Mouse (Mus musculus) bone marrow, adult 2 months (tissue): ENCODE results near the gene Vmn1r20. TPM values are rescaled to one million over a fixed set of nuclear protein-coding genes. Genes with fewer than 3 reads are reported as not detected.
"Not testable (repeated sequence)": the region's sequence is repeated elsewhere in the genome, so short reads cannot be mapped to it uniquely, and the experiment has no call there.

ENCODE experiments used
- H3K27ac ChIP-seq: fragments of 200-500 bp; 2 replicates; pipeline ENCODE4 v1.5.1; 2012; ENCODE audit warnings: low read depth, mild to moderate bottlenecking, control low read depth, inconsistent platforms, low read length; ENCODE audit not compliant: control insufficient read depth, poor library complexity, insufficient read depth
- H3K4me1 ChIP-seq: fragments of 200-500 bp; 2 replicates; pipeline ENCODE4 v1.6.1; 2011; ENCODE audit warnings: low read length; ENCODE audit not compliant: control insufficient read depth, insufficient read depth
- H3K4me3 ChIP-seq: fragments of 200-500 bp; replicated peaks from 2 replicates; pipeline ENCODE3; 2011; ENCODE audit warnings: mild to moderate bottlenecking, low read depth, low read length, control low read depth; ENCODE audit not compliant: control insufficient read depth
- CTCF ChIP-seq: fragments of 200-500 bp; IDR thresholded peaks from 2 replicates; pipeline ENCODE4 v1.5.1; 2011; ENCODE audit warnings: low read length, control low read depth; ENCODE audit not compliant: control insufficient read depth, insufficient read depth
- POLR2A ChIP-seq: fragments of 200-500 bp; IDR thresholded peaks from 2 replicates; pipeline ENCODE4 v1.6.1; 2011; ENCODE audit warnings: low read depth, mild to moderate bottlenecking, control low read depth, low read length, borderline replicate concordance; ENCODE audit not compliant: control insufficient read depth
- WGBS: fragments of 180-500 bp; shearing (Covaris S2); methylation state at CpG from one replicate; pipeline ENCODE4 v1.1.7; 2018; 5-methylcytosine and 5-hydroxymethylcytosine counted together
- polyA plus RNA-seq: library from polyadenylated mRNA; stranded (reverse); fragments of >200 nt; gene quantifications from 2 replicates; pipeline ENCODE4 v1.2.4, GENCODE M21; 2011; ENCODE audit warnings: low replicate concordance; ENCODE audit not compliant: missing spikeins, insufficient read depth, insufficient read length

Vmn1r20 gene
- not detected in 2 replicates for polyA plus RNA-seq

DNA sequence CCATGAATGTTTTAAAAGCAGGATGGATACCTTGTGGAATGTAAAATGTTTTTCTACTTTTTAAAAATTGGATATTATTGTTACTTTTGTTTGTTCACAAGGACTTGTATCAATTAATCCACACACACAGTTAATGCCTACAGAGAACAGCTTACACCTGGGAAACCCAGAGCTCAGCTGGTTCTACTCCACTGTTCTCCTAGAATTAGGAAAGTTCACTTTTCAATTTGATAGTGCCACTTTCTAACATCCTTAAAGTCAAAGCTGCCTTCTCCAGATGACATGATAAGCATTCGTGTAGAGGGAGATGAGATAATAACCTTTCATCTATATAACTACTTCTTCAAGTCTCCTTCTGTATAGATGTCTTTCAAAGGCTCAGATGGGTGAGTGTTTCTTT is at the start of gene Vmn1r20:
TSS of gene Vmn1r20 (plus strand) at position 301 of the 400 bp plus-strand sequence.
- no peaks in the 10 kb centered on the region for H3K4me1 ChIP-seq
- TF ChIP-seq POLR2A (no peak), CTCF (no peak)
- no peak within 1 kb of the TSS for H3K4me3 ChIP-seq
- no peak within 1 kb of the TSS for H3K27ac ChIP-seq
- WGBS: 46% methylated on average over 1 of the region's 1 CpGs

GRCm38 (mm10) chr6:57395683-57396082 is 33.0 kb upstream of the Vmn1r20 start, which contains the start of gene Vmn1r18:
Vmn1r18 (minus strand) TSS chr6:57395783.
- no peaks in the 10 kb centered on the region for H3K4me1 ChIP-seq

GRCm38 (mm10) chr6:57403480-57403879 is 25.2 kb upstream of the Vmn1r20 start, which contains the start of gene Vmn1r19:
Vmn1r19 (plus strand) TSS chr6:57403780.
- not testable (repeated sequence) for H3K4me1 ChIP-seq, H3K4me3 ChIP-seq, H3K27ac ChIP-seq
- WGBS: 62% methylated on average over 3 of the region's 3 CpGs

More at GRCm38 (mm10) chr6:57395683-57396082, 33.0 kb upstream of the Vmn1r20 start, which contains the start of gene Vmn1r18:
- Histone ChIP-seq H3K4me3 (no peak within 1 kb of the TSS), H3K27ac (no peak within 1 kb of the TSS)
- TF ChIP-seq CTCF (no peak), POLR2A (no peak)

GRCm38 (mm10) chr6:57431196-57431595 is 2.5 kb downstream of the Vmn1r20 start:
- no peak for TF ChIP-seq POLR2A
- TF ChIP-seq CTCF: no peak
- 44% methylated on average over 1 of the region's 1 CpGs for WGBS
- no peaks in the 10 kb centered on the region for H3K4me1 ChIP-seq
- no peak overlapping the region for H3K27ac ChIP-seq
- no peak overlapping the region for H3K4me3 ChIP-seq

- not testable (repeated sequence) for H3K4me3 ChIP-seq, H3K27ac ChIP-seq, H3K4me1 ChIP-seq
- WGBS: 34% methylated on average over 3 of the region's 3 CpGs
Measured at GRCm38 (mm10) chr6:57468161-57468560, 39.4 kb downstream of the Vmn1r20 start.

Other genes with a start within 250 kb of the Vmn1r20 start
- 5.4 and 8.5 TPM in 2 replicates for gene Vmn1r13, start 225.6 kb upstream of the Vmn1r20 start, polyA plus RNA-seq
- not detected in 2 replicates for gene Vmn1r14, start 197.2 kb upstream of the Vmn1r20 start, polyA plus RNA-seq
- not detected in 2 replicates for gene Vmn1r15, start 171.0 kb upstream of the Vmn1r20 start, polyA plus RNA-seq
- not detected in 2 replicates for gene Vmn1r16, start 99.4 kb upstream of the Vmn1r20 start, polyA plus RNA-seq
- gene Vmn1r17, start 65.2 kb upstream of the Vmn1r20 start, polyA plus RNA-seq: not detected in 2 replicates
- not detected in 2 replicates for gene Vmn1r18, start 33.1 kb upstream of the Vmn1r20 start, polyA plus RNA-seq
- gene Vmn1r19, start 25.1 kb upstream of the Vmn1r20 start, polyA plus RNA-seq: not detected in 2 replicates
- 1.4 and 3.0 TPM in 2 replicates for gene Ppm1k, start 106.5 kb downstream of the Vmn1r20 start, polyA plus RNA-seq
- gene Herc6, start 152.1 kb downstream of the Vmn1r20 start, polyA plus RNA-seq: 25.0 and 26.4 TPM in 2 replicates